Mouse (Mus musculus) right cerebral cortex, postnatal 36 days (tissue): ENCODE measurements at regions not wholly inside any gene's neighbourhood (a gene's known extent, or its start where the extent isn't known, plus 50 kb on each side); places are given as distances from the start of the nearest gene placed in this dataset.
"Not testable (repeated sequence)": the region's sequence is repeated elsewhere in the genome, so short reads cannot be mapped to it uniquely, and the experiment has no call there.

Experiments used
- DNase-seq, 2 experiments: peaks; one replicate each; pipeline ENCODE4 v3.0.0; 2022; ENCODE audit warnings: low spot score in 2 of 2, mixed read lengths in 1 of 2

GRCm38 (mm10) chr13:44449216-44449830 lies 280.0 kb upstream of the Jarid2 start:
- DNase-seq, result no peak

DNA sequence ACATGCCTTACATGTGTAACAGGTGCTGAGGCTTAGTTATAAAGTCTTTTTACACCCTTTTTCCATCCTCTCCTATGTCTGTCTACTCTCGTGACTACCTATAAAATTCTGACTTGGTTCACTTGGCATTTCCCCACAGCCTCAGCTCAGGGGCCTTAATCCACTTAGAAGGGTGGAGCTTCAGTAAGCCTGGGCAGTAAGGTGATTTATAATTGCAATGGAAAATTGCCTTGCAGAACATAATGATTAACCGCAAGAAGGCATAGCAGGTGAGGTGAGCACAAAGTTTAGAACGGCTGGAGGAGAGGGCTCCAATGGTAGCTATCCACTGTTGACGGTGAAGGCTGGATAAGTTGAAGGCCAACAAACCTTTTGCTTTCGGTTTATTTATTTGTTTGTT lies 278.1 kb upstream of the Jarid2 start:
- no peak for DNase-seq

DNA sequence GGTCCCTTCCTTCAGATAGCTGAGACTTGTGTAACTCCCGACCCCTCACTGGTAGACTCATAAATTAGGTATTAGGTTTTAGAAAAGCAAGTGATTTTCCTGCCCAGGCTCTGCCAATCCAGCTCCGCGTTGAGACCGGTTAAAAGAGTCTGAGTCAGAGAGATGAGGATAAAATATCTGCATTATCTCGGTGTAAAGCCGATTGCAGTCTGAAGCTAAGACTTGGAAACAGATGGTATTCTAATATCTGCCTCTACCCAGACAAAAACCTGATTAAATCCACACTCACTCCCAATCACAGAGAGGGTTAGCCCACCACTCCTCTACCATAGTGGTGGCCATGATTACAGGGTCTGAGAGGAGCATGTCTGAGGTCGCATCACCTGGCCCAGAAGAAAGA lies 276.1 kb upstream of the Jarid2 start:
- DNase-seq, result no peak

GRCm38 (mm10) chr13:44454136-44454535 lies 275.1 kb upstream of the Jarid2 start:
- DNase-seq, result no peak

DNA sequence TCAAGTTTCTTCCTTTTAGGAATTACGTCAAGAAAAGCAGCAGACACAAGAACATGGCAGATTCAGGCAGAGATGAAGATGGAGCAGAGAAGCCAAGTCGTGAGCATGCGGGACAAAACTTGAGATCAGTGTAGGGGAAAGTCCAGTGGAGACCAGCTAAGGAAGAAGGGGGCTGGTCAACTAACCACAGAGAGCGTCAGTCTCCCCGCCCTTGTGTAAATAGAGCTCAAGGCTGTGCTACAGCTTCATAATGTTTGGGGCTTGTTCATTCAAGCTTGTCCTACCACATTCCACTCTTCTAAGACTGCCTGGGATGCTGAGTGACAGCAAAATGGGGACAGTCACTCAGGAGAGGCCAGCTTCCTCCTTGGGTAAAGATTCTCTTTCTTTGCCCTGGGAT lies 274.1 kb upstream of the Jarid2 start:
- DNase-seq, result no peak

DNA sequence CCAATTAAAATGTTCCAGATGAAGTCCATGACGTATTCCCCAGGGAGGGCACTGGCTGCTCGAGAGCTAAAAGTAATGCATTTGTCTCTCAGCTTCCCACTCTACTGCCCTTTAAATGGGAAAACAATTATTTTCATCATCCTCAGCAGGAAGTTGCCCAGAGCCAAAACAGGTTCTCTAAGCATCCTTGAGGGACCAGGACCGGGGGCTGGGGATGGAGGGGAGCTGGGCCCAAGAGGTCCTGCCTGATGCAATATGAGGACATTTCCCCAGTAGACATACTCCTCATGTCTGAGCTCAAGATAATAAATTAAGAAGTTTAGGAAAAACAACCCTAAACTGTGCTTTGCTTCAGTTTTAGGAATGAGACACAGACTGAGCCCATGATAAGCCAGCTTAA lies 270.5 kb upstream of the Jarid2 start:
- no peak for DNase-seq

- no peak for DNase-seq
These were observed 270.1 kb upstream of the Jarid2 start for GRCm38 (mm10) chr13:44459148-44459547.

DNA sequence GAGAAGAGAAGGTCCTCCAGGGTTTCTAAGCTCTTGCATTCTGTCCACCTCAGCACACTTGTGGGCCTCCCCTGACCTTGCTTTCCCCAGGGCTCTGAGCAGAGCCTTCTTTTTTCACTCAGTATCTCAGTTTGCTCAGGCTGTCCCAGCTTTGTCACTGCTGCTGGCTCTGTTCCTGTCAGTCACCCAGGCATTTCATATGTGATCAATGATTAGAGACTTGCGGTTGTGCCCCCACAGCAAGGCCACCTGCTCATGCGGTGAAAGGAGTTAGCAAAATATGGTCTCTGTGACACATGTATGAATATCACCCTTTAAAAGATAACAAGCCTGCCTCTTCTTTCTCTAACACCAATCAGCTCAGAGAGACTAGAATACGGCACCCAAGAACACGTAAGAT lies 265.6 kb upstream of the Jarid2 start:
- DNase-seq, result no peak

GRCm38 (mm10) chr13:44465567-44465966 lies 263.7 kb upstream of the Jarid2 start:
- no peak for DNase-seq

GRCm38 (mm10) chr13:44468963-44469674 lies 260.2 kb upstream of the Jarid2 start:
- no peak for DNase-seq

- DNase-seq, result no peak
These were observed 259.6 kb upstream of the Jarid2 start for GRCm38 (mm10) chr13:44469675-44470074.

DNA sequence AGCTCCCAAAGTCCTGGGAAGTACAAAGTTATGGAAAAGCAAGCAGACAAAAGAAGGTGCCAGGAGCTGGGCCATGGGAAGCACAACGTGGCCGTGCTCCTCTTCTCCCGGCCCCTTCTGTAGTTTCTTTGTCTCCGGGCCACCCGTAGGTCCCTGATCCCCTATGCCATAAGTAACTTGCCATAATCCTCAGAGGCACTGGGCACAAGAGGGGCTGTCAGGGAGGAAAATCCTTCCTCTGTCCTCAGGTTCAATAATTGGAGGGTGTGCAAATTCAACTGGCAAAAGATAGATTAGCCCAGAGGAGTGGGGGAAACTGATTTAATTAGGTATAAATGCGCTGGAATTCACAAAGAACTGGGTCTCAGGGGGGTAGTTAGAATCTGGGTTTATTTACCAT lies 256.1 kb upstream of the Jarid2 start:
- no peak for DNase-seq

- no peak for DNase-seq
These were observed 252.4 kb upstream of the Jarid2 start for GRCm38 (mm10) chr13:44476901-44477300.

DNA sequence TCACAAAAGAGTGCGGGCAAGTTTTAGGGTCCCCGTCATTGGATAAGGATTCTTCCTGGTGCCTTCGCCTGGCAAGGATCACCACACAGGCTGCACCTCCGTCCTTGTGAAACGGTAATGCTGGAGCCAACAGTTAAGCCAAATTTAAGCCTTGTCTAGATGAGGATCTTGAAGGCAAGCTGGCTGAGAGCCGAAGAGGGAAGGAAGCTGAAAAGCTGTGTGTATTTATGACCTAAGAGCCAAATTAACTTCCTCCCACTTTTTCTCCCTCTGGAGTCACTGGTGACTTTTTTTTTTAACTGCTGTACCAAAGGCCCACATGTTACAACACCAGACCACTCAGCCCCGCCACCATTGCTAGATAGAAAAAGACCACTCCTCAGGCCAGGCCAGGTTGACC lies 249.1 kb upstream of the Jarid2 start:
- no peak for DNase-seq

- DNase-seq, result no peak
These were observed 246.6 kb upstream of the Jarid2 start for GRCm38 (mm10) chr13:44482661-44483060.

DNA sequence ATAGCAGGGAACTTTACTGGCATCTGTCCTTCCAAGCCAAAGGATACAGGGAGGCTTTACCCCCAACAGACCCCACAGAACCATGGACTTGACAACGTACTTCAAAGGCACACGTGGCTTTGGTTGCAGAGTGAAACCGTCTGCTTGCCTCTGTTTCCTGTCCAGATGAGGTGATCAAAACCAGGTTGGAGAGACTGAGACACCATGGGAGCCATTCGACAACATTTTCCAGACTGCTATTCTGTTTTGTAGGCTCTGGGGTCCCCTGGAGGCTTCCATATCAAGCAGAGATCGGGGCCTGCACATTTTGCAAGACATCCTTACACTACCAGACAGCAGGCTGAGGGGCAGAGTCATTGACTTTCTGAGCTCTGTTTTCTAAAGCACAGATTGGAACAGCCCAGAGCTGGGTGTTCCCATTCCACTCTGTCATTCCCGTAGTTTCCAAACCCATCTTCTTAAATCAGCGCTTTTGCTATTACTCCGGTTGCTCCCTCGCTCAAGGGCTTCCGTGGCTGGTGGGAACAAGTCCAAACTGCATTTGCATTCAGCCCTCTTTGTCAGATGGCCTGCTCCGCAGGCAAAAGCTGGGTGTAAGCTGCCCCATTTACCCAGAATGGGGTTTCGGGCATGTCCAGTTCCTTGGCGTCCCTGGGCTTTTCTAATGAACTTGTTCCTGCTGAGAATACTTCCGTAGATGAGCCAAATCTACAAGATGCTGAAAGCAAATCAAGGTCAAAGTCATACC lies 244.5 kb upstream of the Jarid2 start:
- DNase-seq, result no peak

DNA sequence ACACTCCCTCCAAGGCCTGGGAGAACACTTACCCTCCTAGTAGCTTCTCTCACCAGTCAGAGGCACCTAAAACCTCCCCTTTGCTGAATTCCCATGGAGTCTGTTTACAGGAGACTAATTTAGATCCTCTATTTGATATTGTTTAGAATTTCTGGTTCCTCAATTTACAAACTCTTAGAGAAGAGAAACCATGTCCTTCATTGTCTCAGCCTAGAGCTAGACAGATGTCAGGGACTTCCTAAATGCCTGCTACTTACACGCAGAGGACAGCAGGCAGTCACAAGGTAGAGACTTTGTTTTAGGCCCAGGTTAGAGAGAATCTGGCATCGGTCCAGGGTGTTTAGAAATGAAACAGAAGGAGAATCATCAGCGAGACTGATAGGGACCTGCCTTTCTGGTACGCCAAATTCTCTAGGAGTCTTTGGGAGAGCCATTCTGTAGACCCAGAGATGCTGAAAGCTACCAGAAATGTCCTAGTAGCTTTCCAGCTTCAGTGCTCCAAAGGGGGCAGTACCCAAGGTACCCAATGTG lies 238.3 kb upstream of the Jarid2 start:
- no peak for DNase-seq

DNA sequence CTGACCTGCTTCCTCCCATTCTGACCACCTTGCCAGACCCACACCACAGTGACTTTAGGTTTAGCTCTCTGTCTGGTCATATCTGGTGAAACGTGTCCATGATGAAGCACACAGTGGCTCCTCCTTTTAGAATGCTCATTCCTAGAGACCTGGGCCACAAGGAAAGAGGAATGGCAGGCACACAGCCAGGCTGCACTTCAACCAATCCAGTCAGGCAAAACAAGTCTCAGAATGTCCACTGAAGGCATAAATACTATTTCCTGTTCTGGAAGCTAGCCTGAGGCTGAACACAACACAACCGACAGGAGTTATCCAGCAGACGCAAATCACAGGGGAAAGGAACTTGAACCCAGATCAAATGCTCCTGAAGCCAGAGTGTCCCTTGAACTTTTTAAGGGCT lies 235.4 kb upstream of the Jarid2 start:
- no peak for DNase-seq

GRCm38 (mm10) chr13:44495450-44495849 lies 233.8 kb upstream of the Jarid2 start:
- no peak for DNase-seq

DNA sequence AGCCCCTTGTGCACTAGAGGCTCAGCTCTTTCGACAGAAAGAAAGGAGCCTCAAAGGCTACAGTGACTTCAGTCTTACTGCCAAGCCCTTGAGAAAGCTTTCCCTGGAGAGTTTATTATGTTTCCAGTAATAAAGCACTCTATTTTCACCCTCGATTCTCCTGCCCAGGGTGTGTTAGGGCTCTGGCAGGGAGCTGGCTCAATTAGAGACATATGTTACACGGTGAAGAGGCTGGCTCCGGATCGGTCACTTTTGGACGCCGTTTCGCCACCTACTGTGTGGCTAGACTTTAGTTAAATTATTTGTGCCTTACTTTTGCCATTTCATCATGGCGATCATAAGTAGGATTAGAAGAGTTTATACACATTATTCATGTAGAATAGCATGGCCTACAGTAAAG lies 232.7 kb upstream of the Jarid2 start:
- no peak for DNase-seq

GRCm38 (mm10) chr13:44500896-44501295 lies 228.4 kb upstream of the Jarid2 start:
- not testable (repeated sequence) for DNase-seq

GRCm38 (mm10) chr13:44501777-44502321 lies 227.4 kb upstream of the Jarid2 start:
- DNase-seq, result no peak
